Mouse (Mus musculus): ENCODE data around the gene Shisa5.

Gene Shisa5

GRCm38 (mm10) chr9:109092799-109093198 lies 54.4 kb downstream of the Shisa5 start:
- no peak for DNase-seq (ENCODE audit: low read depth, low spot score)

GRCm38 (mm10) chr9:109093786-109094552 lies 55.6 kb downstream of the Shisa5 start:
- no peak for DNase-seq (ENCODE audit: low read depth, low spot score)

DNA sequence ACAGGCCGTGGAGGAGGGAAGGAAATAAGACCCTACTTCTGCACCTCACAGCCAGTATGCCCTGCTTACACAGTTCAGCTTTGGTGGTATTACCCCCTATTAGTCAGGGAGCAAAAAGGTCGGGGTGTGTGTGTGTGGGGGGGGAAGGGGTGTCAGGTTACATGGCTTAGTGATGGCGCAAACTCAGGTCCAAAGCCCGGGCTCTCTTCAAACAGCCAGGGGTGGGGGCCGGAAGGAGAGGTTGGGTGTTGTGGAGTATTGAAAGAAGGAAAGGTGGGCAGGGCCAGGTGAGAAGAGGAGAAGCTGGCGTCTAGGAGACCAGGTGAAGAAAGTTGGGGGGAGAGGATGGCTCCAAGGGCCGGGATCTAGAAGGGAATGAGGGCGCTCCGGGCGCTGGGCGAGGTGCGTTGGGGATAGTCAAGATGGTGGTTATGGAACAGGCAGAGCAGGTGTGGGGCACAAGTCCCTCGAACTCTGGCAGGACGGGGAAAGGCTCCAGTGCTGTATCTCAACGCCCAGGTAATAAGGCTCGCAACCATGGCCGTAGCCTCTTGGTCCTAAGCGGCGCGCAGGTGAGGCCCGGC lies 56.3 kb downstream of the Shisa5 start:
- no peak for DNase-seq (ENCODE audit: low read depth, low spot score)

GRCm38 (mm10) chr9:109095137-109095982 lies 57.0 kb downstream of the Shisa5 start, which contains the start of gene Plxnb1:
Plxnb1 (plus strand) TSS chr9:109095389.
- no peak for DNase-seq (ENCODE audit: low read depth, low spot score)

DNA sequence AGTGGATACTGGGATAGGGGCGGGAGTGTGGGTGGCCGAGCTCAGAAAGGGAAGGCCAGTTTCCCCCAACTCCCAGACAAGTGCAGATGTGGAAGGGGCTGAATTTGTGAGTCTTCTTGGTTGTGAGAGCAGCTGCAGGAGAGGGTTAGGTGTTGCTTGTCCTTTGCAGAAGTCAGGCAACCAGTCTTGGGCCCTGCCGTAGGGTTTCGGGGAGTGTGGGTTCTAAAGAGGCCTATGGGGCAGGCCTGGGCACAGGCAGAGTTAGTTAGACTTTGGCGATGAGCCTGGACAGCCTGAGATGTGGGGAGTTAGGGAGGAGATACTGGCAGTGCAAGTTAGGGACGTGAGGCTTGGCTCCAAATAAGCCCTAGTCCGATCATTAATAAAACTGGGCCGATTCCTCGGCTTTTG lies 57.9 kb downstream of the Shisa5 start:
- no peak for DNase-seq (ENCODE audit: low read depth, low spot score)

DNA sequence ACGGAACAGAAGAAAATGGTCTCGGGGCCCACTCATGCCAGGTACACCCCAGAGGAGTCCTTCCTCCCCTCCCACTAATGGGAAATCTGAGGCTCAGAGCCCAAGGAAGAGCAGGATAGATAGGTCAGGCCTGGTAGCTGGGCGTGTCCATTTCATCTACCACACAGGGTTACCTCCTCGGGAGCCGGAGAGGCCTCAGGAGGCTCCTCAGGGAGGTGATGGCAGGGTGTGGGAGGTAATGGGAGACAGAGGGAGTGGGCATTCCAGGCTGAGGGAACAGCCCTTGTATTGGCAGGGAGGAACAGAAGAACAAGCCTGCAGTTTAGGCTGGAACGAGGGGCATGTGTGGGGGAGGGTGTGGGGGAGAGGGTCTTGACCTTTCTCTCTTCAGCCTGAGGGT lies 58.5 kb downstream of the Shisa5 start:
- no peak for DNase-seq (ENCODE audit: low read depth, low spot score)

DNA sequence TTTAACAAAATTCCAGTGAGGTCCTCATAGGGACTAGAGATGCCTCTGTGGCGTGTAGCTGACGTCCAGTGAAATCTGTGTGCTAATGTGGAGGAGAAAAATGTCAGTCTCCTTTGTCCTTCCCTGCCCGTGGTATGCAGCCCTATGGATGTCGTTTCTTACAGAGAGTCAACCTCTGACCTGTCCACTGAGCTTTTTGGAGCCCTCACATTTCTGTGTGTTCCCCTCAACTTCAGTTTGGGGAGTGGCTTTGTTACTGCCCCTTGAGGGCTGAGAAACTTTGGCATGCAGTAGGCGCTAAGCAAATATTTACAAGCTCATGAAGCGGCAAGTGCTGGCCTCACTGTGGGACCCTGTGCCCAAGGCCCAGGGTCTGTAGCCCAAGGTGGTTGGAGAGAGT lies 58.9 kb downstream of the Shisa5 start:
- DNase-seq (ENCODE audit: low read depth, low spot score), result no peak

DNA sequence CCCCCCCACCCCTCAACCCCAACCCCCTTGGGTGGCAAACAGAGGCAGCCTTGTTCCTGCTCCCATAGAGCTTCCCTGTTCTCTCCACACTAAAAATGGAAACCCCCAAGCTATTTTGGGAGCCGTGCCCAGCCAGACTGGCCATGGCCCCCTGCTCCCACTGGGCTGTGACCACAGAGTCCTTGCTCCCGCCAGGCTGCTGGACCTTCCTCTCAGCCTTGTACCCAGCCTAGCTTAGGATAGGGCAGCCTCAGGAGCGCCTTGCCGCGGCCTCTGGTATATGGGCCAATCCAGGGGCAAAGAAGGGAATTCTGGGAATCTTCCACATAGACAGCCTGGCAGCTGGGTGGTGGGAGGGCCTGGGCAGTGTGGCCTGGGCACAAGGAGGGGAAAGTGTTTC lies 59.5 kb downstream of the Shisa5 start:
- no peak for DNase-seq (ENCODE audit: low read depth, low spot score)

DNA sequence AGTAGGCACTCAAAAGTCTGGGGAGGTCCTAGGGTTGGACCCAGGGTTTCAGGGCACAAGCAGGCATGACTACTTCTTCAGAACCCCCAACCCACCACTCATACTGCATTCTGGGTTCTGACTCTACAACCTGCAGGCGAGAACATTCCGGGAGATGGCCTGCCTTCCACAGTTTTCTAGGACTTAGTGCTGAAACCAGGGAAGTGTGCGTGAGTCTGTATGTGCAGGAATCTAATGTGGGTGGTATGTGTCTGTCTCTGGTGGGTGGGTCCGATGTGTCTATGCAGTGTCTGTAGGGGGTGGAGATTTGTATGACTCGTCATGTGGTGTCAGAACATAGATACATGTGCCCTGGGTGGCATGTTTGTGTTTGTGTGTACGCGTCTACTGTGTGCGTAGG lies 60.0 kb downstream of the Shisa5 start:
- DNase-seq (ENCODE audit: low read depth, low spot score), result no peak

DNA sequence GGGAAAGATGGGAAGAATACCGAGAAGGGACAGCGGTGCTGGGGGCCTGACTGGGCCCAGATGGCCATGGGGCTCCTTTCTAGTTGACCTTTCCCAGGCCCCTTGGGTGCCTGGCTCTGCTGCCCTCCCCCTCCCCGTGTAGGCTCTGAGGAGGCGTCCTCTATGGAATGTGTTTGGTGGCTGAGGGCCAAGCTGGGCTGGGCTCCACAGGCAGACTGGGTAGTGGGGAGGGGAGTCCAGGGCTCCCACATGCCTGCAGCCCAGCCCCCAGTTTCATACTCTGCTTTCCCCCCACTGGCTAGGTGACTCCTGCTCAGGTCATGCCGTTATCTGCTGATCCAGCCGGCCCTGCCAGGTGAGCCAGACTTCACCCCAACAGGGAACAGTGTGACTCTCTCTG lies 60.6 kb downstream of the Shisa5 start:
- DNase-seq (ENCODE audit: low read depth, low spot score), result no peak

DNA sequence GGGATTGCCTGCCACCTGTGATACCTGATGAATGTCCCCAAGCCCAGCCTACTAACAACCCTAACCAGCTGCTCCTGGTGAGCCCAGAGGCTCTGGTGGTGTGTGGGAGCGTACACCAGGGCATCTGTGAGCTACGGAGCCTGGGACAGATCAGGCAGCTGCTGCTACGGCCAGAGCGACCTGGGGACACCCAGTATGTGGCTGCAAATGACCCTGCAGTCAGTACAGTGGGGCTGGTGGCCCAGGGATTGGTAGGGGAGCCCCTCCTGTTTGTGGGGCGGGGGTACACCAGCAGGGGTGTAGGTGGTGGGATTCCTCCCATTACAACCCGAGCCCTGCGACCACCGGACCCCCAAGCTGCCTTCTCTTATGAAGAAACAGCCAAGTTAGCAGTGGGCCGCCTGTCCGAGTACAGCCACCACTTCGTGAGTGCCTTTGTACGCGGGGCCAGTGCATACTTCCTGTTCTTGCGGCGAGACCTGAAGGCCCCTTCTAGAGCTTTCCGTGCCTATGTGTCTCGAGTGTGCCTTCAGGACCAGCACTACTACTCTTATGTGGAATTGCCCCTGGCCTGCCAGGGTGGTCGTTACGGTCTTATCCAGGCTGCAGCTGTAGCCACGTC lies 62.1 kb downstream of the Shisa5 start:
- DNase-seq (ENCODE audit: low read depth, low spot score), result no peak

- no peak for DNase-seq (ENCODE audit: low read depth, low spot score)
Observed at GRCm38 (mm10) chr9:109101933-109102445, 63.6 kb downstream of the Shisa5 start.

- no peak for DNase-seq (ENCODE audit: low read depth, low spot score)
Observed at GRCm38 (mm10) chr9:109102541-109102940, 64.2 kb downstream of the Shisa5 start.

- no peak for DNase-seq (ENCODE audit: low read depth, low spot score)
Observed at GRCm38 (mm10) chr9:109103250-109103649, 64.9 kb downstream of the Shisa5 start.

- no peak for DNase-seq (ENCODE audit: low read depth, low spot score)
Observed at GRCm38 (mm10) chr9:109104083-109104482, 65.7 kb downstream of the Shisa5 start.

GRCm38 (mm10) chr9:109105011-109105410 lies 66.6 kb downstream of the Shisa5 start:
- DNase-seq (ENCODE audit: low read depth, low spot score), result no peak

- DNase-seq (ENCODE audit: low read depth, low spot score), result no peak
Observed at GRCm38 (mm10) chr9:109105648-109106047, 67.3 kb downstream of the Shisa5 start.

GRCm38 (mm10) chr9:109107341-109107740 lies 69.0 kb downstream of the Shisa5 start:
- no peak for DNase-seq (ENCODE audit: low read depth, low spot score)

Measured in 3T3-L1 (cell line).